Mouse (Mus musculus): ENCODE data around the gene Slc6a16. TPM values are rescaled to one million over a fixed set of nuclear protein-coding genes. Genes with fewer than 3 reads are reported as not detected.
A peak's percentile ranks its signal among the peaks of the same experiment; 100 is the strongest.

The Slc6a16 gene
- polyA plus RNA-seq, 1 experiment from 2014 or later = not detected

GRCm38 (mm10) chr7:45202654-45203053 lies 38.2 kb upstream of the Slc6a16 start:
- ATAC-seq = no peak
- WGBS = 34% methylated on average over 10 of the region's 10 CpGs

GRCm38 (mm10) chr7:45204380-45205143 lies 36.3 kb upstream of the Slc6a16 start, which contains the start of gene Ccdc155:
Ccdc155 (minus strand) TSS chr7:45204892.
- ATAC-seq = peak; percentile 95
- H3K4me2 ChIP-seq (replicated peaks) = peak within 1 kb of the TSS; percentile 68
- no peaks in the 10 kb centered on the region for H3K4me1 ChIP-seq (replicated peaks)
- peak within 1 kb of the TSS; percentile 28 for H3K9ac ChIP-seq
- 0 out of 2 replicates have a peak, but pooled peaks cover 6% of the 10 kb centered on the region for H3K27me3 ChIP-seq (replicated peaks)
- no peaks in the 10 kb centered on the region for H3K9me3 ChIP-seq
- peak within 1 kb of the TSS; percentile 43 for H3K4me3 ChIP-seq (replicated peaks)
- 8% methylated on average over 44 of the region's 44 CpGs for WGBS
- H3K27ac ChIP-seq = no peak within 1 kb of the TSS
- no peaks in the 10 kb centered on the region for H3K36me3 ChIP-seq

More at GRCm38 (mm10) chr7:45202654-45203053, 38.2 kb upstream of the Slc6a16 start:
- no peak overlapping the region for H3K27ac ChIP-seq
- H3K36me3 ChIP-seq = no peaks in the 10 kb centered on the region
- H3K27me3 ChIP-seq (replicated peaks) = 0 out of 2 replicates have a peak, but pooled peaks cover 6% of the 10 kb centered on the region
- H3K4me1 ChIP-seq (replicated peaks) = no peaks in the 10 kb centered on the region
- no peak overlapping the region for H3K4me2 ChIP-seq (replicated peaks)
- H3K9ac ChIP-seq = no peak overlapping the region
- H3K4me3 ChIP-seq (replicated peaks) = no peak overlapping the region
- H3K9me3 ChIP-seq = no peaks in the 10 kb centered on the region

- Histone ChIP-seq H3K4me2 (replicated peaks) (no peak overlapping the region), H3K36me3 (no peaks in the 10 kb centered on the region), H3K9ac (no peak overlapping the region), H3K27me3 (replicated peaks) (peaks cover 10% of the 10 kb centered on the region), H3K9me3 (no peaks in the 10 kb centered on the region), H3K27ac (no peak overlapping the region), H3K4me3 (replicated peaks) (no peak overlapping the region), H3K4me1 (replicated peaks) (peaks cover 6% of the 10 kb centered on the region; the same call in 1 of the 2 replicates)
- WGBS = 76% methylated on average over 6 of the region's 6 CpGs
- ATAC-seq = no peak
Measured at GRCm38 (mm10) chr7:45208260-45208659, 32.6 kb upstream of the Slc6a16 start.

- H3K9me3 ChIP-seq = no peaks in the 10 kb centered on the region
- no peak overlapping the region for H3K9ac ChIP-seq
- no peaks in the 10 kb centered on the region for H3K36me3 ChIP-seq
- no peak overlapping the region for H3K4me2 ChIP-seq (replicated peaks)
- H3K27me3 ChIP-seq (replicated peaks) = peaks cover 10% of the 10 kb centered on the region
- no peak overlapping the region for H3K27ac ChIP-seq
- H3K4me1 ChIP-seq (replicated peaks) = peaks cover 6% of the 10 kb centered on the region; the same call in 1 of the 2 replicates
- 58% methylated on average over 10 of the region's 10 CpGs for WGBS
- no peak overlapping the region for H3K4me3 ChIP-seq (replicated peaks)
- no peak for ATAC-seq
Measured at GRCm38 (mm10) chr7:45211070-45211469, 29.8 kb upstream of the Slc6a16 start.

GRCm38 (mm10) chr7:45211851-45212251 lies 29.0 kb upstream of the Slc6a16 start, which contains the start of gene Dkkl1:
Dkkl1 (minus strand) TSS chr7:45212147.
- H3K4me3 ChIP-seq (replicated peaks) = no peak within 1 kb of the TSS; the same call in 1 of the 2 replicates
- peak within 1 kb of the TSS; percentile 41 for H3K4me2 ChIP-seq (replicated peaks)
- 4% methylated on average over 17 of the region's 17 CpGs for WGBS
- H3K9me3 ChIP-seq = no peaks in the 10 kb centered on the region
- H3K9ac ChIP-seq = no peak within 1 kb of the TSS
- no peak for ATAC-seq
- H3K4me1 ChIP-seq (replicated peaks) = peaks cover 6% of the 10 kb centered on the region
- H3K27me3 ChIP-seq (replicated peaks) = peaks cover 10% of the 10 kb centered on the region
- no peaks in the 10 kb centered on the region for H3K36me3 ChIP-seq
- H3K27ac ChIP-seq = no peak within 1 kb of the TSS

GRCm38 (mm10) chr7:45212356-45212755 lies 28.5 kb upstream of the Slc6a16 start:
- no peak overlapping the region for H3K4me3 ChIP-seq (replicated peaks)
- no peak overlapping the region for H3K4me2 ChIP-seq (replicated peaks)
- ATAC-seq = no peak
- H3K4me1 ChIP-seq (replicated peaks) = peaks cover 11% of the 10 kb centered on the region
- no peak overlapping the region for H3K27ac ChIP-seq
- 74% methylated on average over 7 of the region's 7 CpGs for WGBS
- H3K9me3 ChIP-seq = no peaks in the 10 kb centered on the region
- H3K27me3 ChIP-seq (replicated peaks) = peaks cover 10% of the 10 kb centered on the region
- no peak overlapping the region for H3K9ac ChIP-seq
- H3K36me3 ChIP-seq = no peaks in the 10 kb centered on the region

- H3K4me1 ChIP-seq (replicated peaks) = peaks cover 19% of the 10 kb centered on the region
- no peak overlapping the region for H3K27ac ChIP-seq
- no peaks in the 10 kb centered on the region for H3K36me3 ChIP-seq
- H3K4me3 ChIP-seq (replicated peaks) = no peak overlapping the region
- no peak overlapping the region for H3K4me2 ChIP-seq (replicated peaks)
- H3K27me3 ChIP-seq (replicated peaks) = peaks cover 10% of the 10 kb centered on the region
- WGBS = 67% methylated on average over 5 of the region's 5 CpGs
- H3K9me3 ChIP-seq = no peaks in the 10 kb centered on the region
- ATAC-seq = no peak
- H3K9ac ChIP-seq = no peak overlapping the region
Measured at GRCm38 (mm10) chr7:45213708-45214107, 27.2 kb upstream of the Slc6a16 start.

GRCm38 (mm10) chr7:45215673-45216441 lies 25.0 kb upstream of the Slc6a16 start, which contains the start of gene Tead2:
Tead2 (plus strand) TSS chr7:45215753.
- Histone ChIP-seq H3K27ac (peak within 1 kb of the TSS; percentile 89), H3K27me3 (replicated peaks) (peaks cover 10% of the 10 kb centered on the region), H3K4me1 (replicated peaks) (peaks cover 22% of the 10 kb centered on the region), H3K36me3 (peaks cover 10% of the 10 kb centered on the region; the same call in 1 of the 2 replicates), H3K9me3 (no peaks in the 10 kb centered on the region), H3K4me3 (replicated peaks) (peak within 1 kb of the TSS; percentile 73), H3K4me2 (replicated peaks) (peak within 1 kb of the TSS; percentile 84), H3K9ac (peak within 1 kb of the TSS; percentile 94)
- 1% methylated on average over 54 of the region's 55 CpGs for WGBS
- peak; percentile 67 for ATAC-seq

- H3K4me1 ChIP-seq (replicated peaks) = peaks cover 19% of the 10 kb centered on the region
- peak overlapping the region; percentile 89 for H3K27ac ChIP-seq
- peaks cover 2% of the 10 kb centered on the region; the same call in 1 of the 2 replicates for H3K27me3 ChIP-seq (replicated peaks)
- H3K9ac ChIP-seq = peak overlapping the region; percentile 94
- ATAC-seq = peak; percentile 85
- WGBS = 2% methylated on average over 13 of the region's 13 CpGs
- H3K4me3 ChIP-seq (replicated peaks) = peak overlapping the region; percentile 73
- H3K4me2 ChIP-seq (replicated peaks) = peak overlapping the region; percentile 84
- peaks cover 14% of the 10 kb centered on the region; the same call in 1 of the 2 replicates for H3K36me3 ChIP-seq
- H3K9me3 ChIP-seq = no peaks in the 10 kb centered on the region
Measured at GRCm38 (mm10) chr7:45216442-45217183, 24.3 kb upstream of the Slc6a16 start.

- H3K27me3 ChIP-seq (replicated peaks) = no peaks in the 10 kb centered on the region
- no peak overlapping the region for H3K27ac ChIP-seq
- peaks cover 16% of the 10 kb centered on the region for H3K4me1 ChIP-seq (replicated peaks)
- no peak overlapping the region for H3K4me2 ChIP-seq (replicated peaks)
- H3K4me3 ChIP-seq (replicated peaks) = no peak overlapping the region
- H3K9ac ChIP-seq = no peak overlapping the region
- H3K9me3 ChIP-seq = no peaks in the 10 kb centered on the region
- 73% methylated on average over 2 of the region's 2 CpGs for WGBS
- ATAC-seq = no peak
- H3K36me3 ChIP-seq = peaks cover 34% of the 10 kb centered on the region; the same call in 1 of the 2 replicates
Measured at GRCm38 (mm10) chr7:45221680-45222079, 19.2 kb upstream of the Slc6a16 start.

- H3K27ac ChIP-seq = no peak overlapping the region
- no peaks in the 10 kb centered on the region for H3K4me1 ChIP-seq (replicated peaks)
- H3K27me3 ChIP-seq (replicated peaks) = no peaks in the 10 kb centered on the region
- no peak overlapping the region for H3K4me3 ChIP-seq (replicated peaks)
- no peak overlapping the region for H3K4me2 ChIP-seq (replicated peaks)
- H3K9ac ChIP-seq = no peak overlapping the region
- 86% methylated on average over 7 of the region's 7 CpGs for WGBS
- H3K36me3 ChIP-seq = peaks cover 45% of the 10 kb centered on the region; the same call in 1 of the 2 replicates
- no peak for ATAC-seq
- no peaks in the 10 kb centered on the region for H3K9me3 ChIP-seq
Measured at GRCm38 (mm10) chr7:45224826-45225225, 16.1 kb upstream of the Slc6a16 start.
